Mouse (Mus musculus) thymus, postnatal 14 days (tissue): ENCODE results near the gene Clba1.

Source experiments
- DNase-seq: peaks from one replicate; pipeline ENCODE4 v3.0.0; 2021

Gene Clba1

GRCm38 (mm10) chr12:112854610-112855333, 46.0 kb downstream of the Clba1 start:
- peak; percentile 76 for DNase-seq

- no peak for DNase-seq
Measured at GRCm38 (mm10) chr12:112856338-112856737, 47.6 kb downstream of the Clba1 start.

- peak; percentile 55 for DNase-seq
Measured at GRCm38 (mm10) chr12:112857021-112857925, 48.5 kb downstream of the Clba1 start.

GRCm38 (mm10) chr12:112858581-112859336, 50.0 kb downstream of the Clba1 start:
- peak; percentile 52 for DNase-seq

- peak; percentile 93 for DNase-seq
Measured at GRCm38 (mm10) chr12:112859930-112860329, 51.2 kb downstream of the Clba1 start.

- DNase-seq = peak; percentile 85
Measured at GRCm38 (mm10) chr12:112860765-112861164, 52.0 kb downstream of the Clba1 start.

- DNase-seq = no peak
Measured at GRCm38 (mm10) chr12:112861911-112862321, 53.2 kb downstream of the Clba1 start.

- no peak for DNase-seq
Measured at GRCm38 (mm10) chr12:112864804-112865203, 56.1 kb downstream of the Clba1 start.
